Mouse (Mus musculus): ENCODE results near the gene Ube2v1.

Gene Ube2v1

DNA sequence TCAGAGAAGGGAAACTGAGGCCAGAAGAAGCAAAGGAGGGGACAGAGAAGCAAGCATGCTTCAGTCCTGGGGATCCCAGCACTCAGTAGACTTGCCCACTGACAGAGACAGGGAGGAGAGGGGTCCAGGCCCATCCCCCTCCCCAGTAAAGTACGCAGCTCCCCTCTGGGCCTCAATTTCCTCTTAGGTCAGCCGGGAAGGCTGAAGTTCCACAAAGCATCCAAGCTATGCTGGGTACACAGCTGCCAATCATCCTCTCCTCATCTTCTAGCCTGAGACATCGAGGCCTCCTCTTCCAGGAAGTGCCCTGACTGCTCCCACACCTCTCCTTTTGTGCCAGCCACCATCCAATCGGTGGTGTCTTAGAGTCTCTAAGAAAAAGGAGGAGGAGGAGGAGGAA is 35.6 kb downstream of the Ube2v1 start:
- Histone ChIP-seq H3K4me3 (replicated peaks; ENCODE audit: low read length) (peak overlapping the region; percentile 62; the same call in 1 of the 2 replicates), H3K9me3 (ENCODE audit: low read length) (no peaks in the 10 kb centered on the region), H3K36me3 (ENCODE audit: insufficient read depth, low read length) (no peaks in the 10 kb centered on the region), H3K4me1 (replicated peaks; ENCODE audit: low read depth, low read length) (peaks cover 35% of the 10 kb centered on the region), H3K27me3 (ENCODE audit: insufficient read depth, low read length) (peaks cover 81% of the 10 kb centered on the region)
- TF ChIP-seq CTCF (conservative IDR thresholded peaks at IDR 0.05; ENCODE audit: low read length) (no peak), POU5F1 (IDR thresholded peaks at IDR 0.05; ENCODE audit: borderline replicate concordance, low read length) (no peak), NANOG (IDR thresholded peaks at IDR 0.05; ENCODE audit: borderline replicate concordance, low read length) (no peak)

DNA sequence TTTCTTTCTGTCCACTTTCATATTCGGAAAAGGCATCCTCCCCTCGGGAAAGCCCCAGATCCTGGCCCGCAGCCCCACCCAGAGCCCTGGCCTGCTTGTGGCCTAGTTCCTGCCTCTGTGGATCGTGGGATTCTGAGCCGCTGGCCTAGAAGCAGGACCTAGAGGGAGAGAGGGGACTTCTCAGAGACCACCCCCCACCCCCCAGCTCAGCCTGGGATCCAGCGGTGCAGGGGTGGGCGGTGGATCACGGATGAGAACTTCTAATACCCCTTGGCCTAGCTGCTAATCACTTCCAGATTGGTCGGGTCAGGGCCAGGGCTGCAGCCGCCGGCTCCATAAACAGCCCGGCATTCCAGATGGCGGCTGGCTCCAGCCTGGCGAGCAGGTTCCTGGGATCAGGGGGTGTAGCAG is 36.1 kb downstream of the Ube2v1 start:
- Histone ChIP-seq H3K27me3 (ENCODE audit: insufficient read depth, low read length) (peaks cover 78% of the 10 kb centered on the region), H3K9me3 (ENCODE audit: low read length) (no peaks in the 10 kb centered on the region), H3K4me1 (replicated peaks; ENCODE audit: low read depth, low read length) (peaks cover 36% of the 10 kb centered on the region), H3K4me3 (replicated peaks; ENCODE audit: low read length) (peak overlapping the region; percentile 62), H3K36me3 (ENCODE audit: insufficient read depth, low read length) (no peaks in the 10 kb centered on the region)
- TF ChIP-seq CTCF (conservative IDR thresholded peaks at IDR 0.05; ENCODE audit: low read length) (no peak), POU5F1 (IDR thresholded peaks at IDR 0.05; ENCODE audit: borderline replicate concordance, low read length) (no peak), NANOG (IDR thresholded peaks at IDR 0.05; ENCODE audit: borderline replicate concordance, low read length) (no peak)

DNA sequence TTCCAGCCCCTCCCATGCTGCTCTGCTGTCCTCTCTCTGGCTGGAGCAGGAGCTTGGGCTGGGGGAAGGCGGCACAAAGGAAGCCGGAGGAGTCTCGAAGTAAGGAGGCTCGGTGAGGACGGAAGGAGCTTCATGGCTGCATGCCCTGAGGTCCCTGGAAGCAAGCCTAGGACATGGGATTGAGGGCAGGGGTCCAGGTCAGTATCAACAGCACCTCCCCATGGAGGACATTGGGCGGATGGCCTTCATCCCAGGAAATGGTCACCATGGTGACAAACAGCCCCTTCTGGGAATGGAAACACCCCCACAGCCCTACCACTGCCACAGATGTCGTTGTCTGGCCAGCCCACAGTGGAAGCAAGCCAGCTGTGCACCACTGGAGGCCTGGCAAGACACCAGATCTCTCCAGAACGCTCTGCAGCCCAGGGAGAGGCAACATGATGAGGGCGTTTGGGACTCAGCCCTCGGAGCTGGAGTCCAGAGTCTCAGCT is 37.4 kb downstream of the Ube2v1 start:
- H3K9me3 ChIP-seq (ENCODE audit: low read length), result no peaks in the 10 kb centered on the region
- no peak for TF ChIP-seq POU5F1 (IDR thresholded peaks at IDR 0.05; ENCODE audit: borderline replicate concordance, low read length)
- no peak for TF ChIP-seq CTCF (conservative IDR thresholded peaks at IDR 0.05; ENCODE audit: low read length)
- no peak for TF ChIP-seq NANOG (IDR thresholded peaks at IDR 0.05; ENCODE audit: borderline replicate concordance, low read length)
- H3K27me3 ChIP-seq (ENCODE audit: insufficient read depth, low read length), result peaks cover 75% of the 10 kb centered on the region
- no peak overlapping the region for H3K4me3 ChIP-seq (replicated peaks; ENCODE audit: low read length)
- no peaks in the 10 kb centered on the region for H3K36me3 ChIP-seq (ENCODE audit: insufficient read depth, low read length)
- H3K4me1 ChIP-seq (replicated peaks; ENCODE audit: low read depth, low read length), result peaks cover 46% of the 10 kb centered on the region

DNA sequence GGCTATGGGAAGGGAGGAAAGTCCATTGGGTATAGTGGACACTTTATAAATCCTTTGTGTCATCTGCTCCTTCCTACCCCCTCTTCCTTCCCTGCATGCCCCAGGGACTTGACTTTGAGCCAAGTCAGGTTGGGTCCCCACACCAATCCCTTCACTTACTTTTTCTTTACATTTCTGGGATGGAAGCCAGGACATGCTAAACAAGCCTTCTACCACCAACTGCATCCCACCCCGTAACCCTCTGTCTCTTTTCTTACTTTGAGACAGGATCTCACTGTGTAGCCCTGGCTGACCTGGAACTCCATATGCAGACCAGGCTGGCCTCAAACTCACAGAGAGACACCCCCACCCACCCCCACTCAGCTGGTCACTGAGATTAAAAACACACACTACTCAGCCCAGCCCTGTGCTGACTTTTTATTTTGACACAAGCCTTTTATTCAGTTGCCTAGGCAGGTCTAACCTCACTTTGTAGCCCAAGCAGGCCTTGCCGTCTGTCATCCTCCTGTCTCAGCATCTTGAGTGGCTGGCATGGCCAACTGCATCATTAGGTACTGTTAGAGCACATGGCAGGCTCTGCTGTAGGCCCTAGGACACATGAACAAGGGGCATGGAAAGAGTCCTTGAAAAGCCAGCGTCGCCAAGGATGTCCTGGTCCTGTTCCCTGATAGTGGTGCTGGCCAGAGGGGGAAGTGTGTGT is 38.2 kb downstream of the Ube2v1 start:
- H3K4me1 ChIP-seq (replicated peaks; ENCODE audit: low read depth, low read length), result peaks cover 54% of the 10 kb centered on the region
- H3K36me3 ChIP-seq (ENCODE audit: insufficient read depth, low read length), result no peaks in the 10 kb centered on the region
- H3K27me3 ChIP-seq (ENCODE audit: insufficient read depth, low read length), result peaks cover 75% of the 10 kb centered on the region

DNA sequence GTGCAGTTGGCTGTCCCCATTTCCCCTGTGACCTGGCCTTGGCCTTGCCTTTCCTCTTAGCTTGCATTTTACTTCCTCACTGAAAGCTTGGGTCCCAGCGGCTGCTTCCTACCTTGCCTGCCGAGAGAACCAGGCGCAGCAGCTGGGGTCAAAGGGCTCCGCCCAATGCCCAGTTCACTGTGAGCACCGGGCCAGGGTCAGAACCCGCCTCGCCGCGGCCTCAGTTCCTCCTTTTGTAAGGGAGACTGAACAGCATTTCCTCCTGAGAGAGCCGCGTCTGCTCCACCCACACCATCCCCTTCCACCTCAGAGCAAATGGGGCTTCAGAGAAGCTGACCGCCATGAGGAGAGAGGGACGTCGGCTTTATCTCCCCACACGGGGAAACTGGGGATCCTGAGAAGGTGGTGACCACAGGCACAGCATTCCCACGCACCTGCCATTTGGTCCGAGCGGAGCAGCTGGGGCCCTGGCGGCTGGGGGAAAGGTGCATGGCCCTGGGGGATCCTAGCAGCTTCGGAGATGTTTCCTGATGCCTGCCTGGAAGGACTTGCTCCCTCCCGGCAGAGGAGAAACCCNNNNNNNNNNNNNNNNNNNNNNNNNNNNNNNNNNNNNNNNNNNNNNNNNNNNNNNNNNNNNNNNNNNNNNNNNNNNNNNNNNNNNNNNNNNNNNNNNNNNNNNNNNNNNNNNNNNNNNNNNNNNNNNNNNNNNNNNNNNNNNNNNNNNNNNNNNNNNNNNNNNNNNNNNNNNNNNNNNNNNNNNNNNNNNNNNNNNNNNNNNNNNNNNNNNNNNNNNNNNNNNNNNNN is 42.9 kb downstream of the Ube2v1 start:
- H3K4me3 ChIP-seq (replicated peaks; ENCODE audit: low read length), result peak overlapping the region; percentile 76
- H3K4me1 ChIP-seq (replicated peaks; ENCODE audit: low read depth, low read length), result peaks cover 62% of the 10 kb centered on the region
- H3K9me3 ChIP-seq (ENCODE audit: low read length), result no peaks in the 10 kb centered on the region
- H3K27me3 ChIP-seq (ENCODE audit: insufficient read depth, low read length), result peaks cover 54% of the 10 kb centered on the region
- H3K36me3 ChIP-seq (ENCODE audit: insufficient read depth, low read length), result no peaks in the 10 kb centered on the region
- TF ChIP-seq POU5F1 (IDR thresholded peaks at IDR 0.05; ENCODE audit: borderline replicate concordance, low read length) (no peak), CTCF (conservative IDR thresholded peaks at IDR 0.05; ENCODE audit: low read length) (no peak), NANOG (IDR thresholded peaks at IDR 0.05; ENCODE audit: borderline replicate concordance, low read length) (no peak)

More for the DNA sequence above, 38.2 kb downstream of the Ube2v1 start:
- H3K4me3 ChIP-seq (replicated peaks; ENCODE audit: low read length), result no peak overlapping the region
- TF ChIP-seq POU5F1 (IDR thresholded peaks at IDR 0.05; ENCODE audit: borderline replicate concordance, low read length) (no peak), NANOG (IDR thresholded peaks at IDR 0.05; ENCODE audit: borderline replicate concordance, low read length) (no peak), CTCF (conservative IDR thresholded peaks at IDR 0.05; ENCODE audit: low read length) (no peak)
- H3K9me3 ChIP-seq (ENCODE audit: low read length), result no peaks in the 10 kb centered on the region

DNA sequence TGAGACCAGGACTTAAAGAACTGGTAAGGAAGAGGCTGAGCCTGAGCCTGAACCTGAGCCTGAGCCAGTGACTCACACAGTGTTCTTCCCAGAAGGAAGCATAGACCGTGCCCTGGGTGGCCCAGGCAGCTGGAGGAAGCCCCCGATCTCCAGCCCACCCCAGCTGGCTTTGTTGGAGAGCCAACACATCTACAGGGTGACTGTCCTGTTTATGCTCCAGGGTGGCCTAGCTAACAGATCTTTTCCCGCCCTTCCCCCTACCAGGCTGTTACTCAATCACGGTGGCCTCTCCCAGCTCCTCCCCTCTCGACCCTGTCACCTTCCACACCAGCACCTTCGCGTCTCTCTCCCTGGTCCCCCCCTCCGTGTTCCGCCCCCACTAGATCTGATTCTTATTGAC is 44.9 kb downstream of the Ube2v1 start:
- peaks cover 58% of the 10 kb centered on the region for H3K27me3 ChIP-seq (ENCODE audit: insufficient read depth, low read length)
- no peaks in the 10 kb centered on the region for H3K36me3 ChIP-seq (ENCODE audit: insufficient read depth, low read length)
- H3K9me3 ChIP-seq (ENCODE audit: low read length), result no peaks in the 10 kb centered on the region
- peaks cover 82% of the 10 kb centered on the region for H3K4me1 ChIP-seq (replicated peaks; ENCODE audit: low read depth, low read length)
- H3K4me3 ChIP-seq (replicated peaks; ENCODE audit: low read length), result peak overlapping the region; percentile 20; the same call in 1 of the 2 replicates
- TF ChIP-seq NANOG (IDR thresholded peaks at IDR 0.05; ENCODE audit: borderline replicate concordance, low read length), result no peak
- TF ChIP-seq CTCF (conservative IDR thresholded peaks at IDR 0.05; ENCODE audit: low read length), result no peak
- TF ChIP-seq POU5F1 (IDR thresholded peaks at IDR 0.05; ENCODE audit: borderline replicate concordance, low read length), result no peak

DNA sequence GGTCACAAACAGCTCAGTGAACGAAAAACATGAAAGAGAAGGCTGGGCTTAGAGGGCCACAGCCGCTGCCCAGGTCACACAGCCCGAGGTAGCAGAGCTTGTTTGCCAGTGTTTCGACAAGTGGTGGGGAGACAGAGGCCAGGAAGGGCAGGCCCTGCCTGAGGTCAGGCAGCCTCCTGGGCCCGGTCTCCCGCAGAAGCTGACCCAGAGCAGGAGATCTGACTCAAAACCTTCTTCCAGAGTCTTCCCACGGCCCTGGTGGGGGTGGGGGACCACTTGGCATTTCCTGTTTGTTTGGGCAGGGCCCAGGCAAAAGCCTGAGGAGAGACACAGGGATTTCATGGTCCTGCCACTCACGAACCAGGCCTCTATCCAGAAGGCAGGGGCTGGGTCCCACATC is 45.9 kb downstream of the Ube2v1 start:
- H3K9me3 ChIP-seq (ENCODE audit: low read length), result no peaks in the 10 kb centered on the region
- peaks cover 61% of the 10 kb centered on the region for H3K27me3 ChIP-seq (ENCODE audit: insufficient read depth, low read length)
- TF ChIP-seq POU5F1 (IDR thresholded peaks at IDR 0.05; ENCODE audit: borderline replicate concordance, low read length) (no peak), NANOG (IDR thresholded peaks at IDR 0.05; ENCODE audit: borderline replicate concordance, low read length) (no peak)
- no peaks in the 10 kb centered on the region for H3K36me3 ChIP-seq (ENCODE audit: insufficient read depth, low read length)
- peak overlapping the region; percentile 14; the same call in 1 of the 2 replicates for H3K4me3 ChIP-seq (replicated peaks; ENCODE audit: low read length)
- peaks cover 83% of the 10 kb centered on the region for H3K4me1 ChIP-seq (replicated peaks; ENCODE audit: low read depth, low read length)

DNA sequence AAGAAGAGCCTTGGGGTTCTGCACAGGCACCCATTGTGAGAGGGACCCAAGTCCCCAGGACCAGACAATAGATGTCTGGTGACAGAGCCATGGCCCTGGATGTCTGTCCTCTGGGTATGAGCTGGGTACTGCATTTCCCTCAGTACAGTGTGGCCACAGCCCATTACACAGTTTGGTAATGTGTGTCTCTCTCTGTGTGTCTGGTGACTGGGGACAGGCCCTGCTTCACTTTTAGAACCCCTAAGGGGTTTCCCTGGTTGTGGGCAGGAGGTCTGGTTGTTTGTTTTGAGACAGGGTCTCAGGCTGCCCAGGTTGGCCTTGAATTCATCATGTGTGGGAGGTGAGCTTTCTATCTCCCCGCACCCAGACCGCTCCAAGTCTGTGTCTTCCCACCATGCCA is 46.6 kb downstream of the Ube2v1 start:
- Histone ChIP-seq H3K27me3 (ENCODE audit: insufficient read depth, low read length) (peaks cover 58% of the 10 kb centered on the region), H3K4me1 (replicated peaks; ENCODE audit: low read depth, low read length) (peaks cover 78% of the 10 kb centered on the region), H3K4me3 (replicated peaks; ENCODE audit: low read length) (no peak overlapping the region), H3K9me3 (ENCODE audit: low read length) (no peaks in the 10 kb centered on the region), H3K36me3 (ENCODE audit: insufficient read depth, low read length) (no peaks in the 10 kb centered on the region)
- TF ChIP-seq NANOG (IDR thresholded peaks at IDR 0.05; ENCODE audit: borderline replicate concordance, low read length) (no peak), CTCF (conservative IDR thresholded peaks at IDR 0.05; ENCODE audit: low read length) (no peak)

All from E14TG2a.4 (cell line).